In the genomic region with DNA sequence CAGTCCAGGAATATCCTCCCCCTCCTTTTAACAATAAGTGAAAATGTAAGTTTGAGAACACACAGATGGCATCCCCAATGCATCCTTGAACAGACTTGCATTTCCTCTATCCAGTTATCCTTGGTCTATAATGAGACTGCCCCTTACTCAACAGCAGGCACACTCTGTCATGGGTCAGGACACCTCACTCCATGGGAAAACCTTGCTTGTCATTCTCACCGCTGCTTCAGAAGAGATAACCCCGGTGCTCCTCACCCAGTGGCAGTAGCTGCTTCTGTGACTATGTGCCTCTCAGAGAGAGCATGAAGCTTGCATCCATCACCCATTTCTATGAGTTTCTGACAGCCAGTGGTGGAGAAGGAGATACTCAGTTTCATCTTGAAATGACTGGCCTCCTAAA, we compare ENCODE assay signal across 25 mouse cellular contexts. TPM values are rescaled to one million over a fixed set of nuclear protein-coding genes. Genes with fewer than 3 reads are reported as not detected.
"Had no signal": no experiment of that assay in that cellular context is flagged by ENCODE, and none has a peak within 500 bp of the region (broad histone marks: within the 10 kb centered on the region; RNA-seq: fewer than 3 reads in every experiment).

No protein-coding gene starts in this region.

- H3K4me3 ChIP-seq: embryonic facial prominence, embryonic 10.5 days; embryonic facial prominence, embryonic 12.5 days; embryonic facial prominence, embryonic 13.5 days; embryonic facial prominence, embryonic 15.5 days; erythroblast, embryonic 14.5 days; forebrain, embryonic 10.5 days; forebrain, embryonic 12.5 days; forebrain, embryonic 13.5 days; forebrain, embryonic 15.5 days; gastrocnemius, adult 2 months; heart, adult 2 months had no signal

- H3K36me3 ChIP-seq: embryonic facial prominence, embryonic 10.5 days; embryonic facial prominence, embryonic 12.5 days; embryonic facial prominence, embryonic 13.5 days; embryonic facial prominence, embryonic 15.5 days; forebrain, embryonic 10.5 days had no signal

- DNase-seq: cerebellum, adult 2 months; cerebellum, adult 8-10 months; cerebellum, adult 9-10 months; cerebellum, adult 9-11 months; cerebellum, postnatal 10 days; cerebellum, postnatal 14 days; cerebellum, postnatal 25 days; cerebellum, postnatal 36 days; embryo, embryonic 11 days; forebrain, postnatal 0 days; gastrocnemius, adult 2 months; gastrocnemius, postnatal 10 days; gastrocnemius, postnatal 14 days; gastrocnemius, postnatal 25 days; gastrocnemius, postnatal 36 days; heart, adult 2 months had no signal

- H3K4me1 ChIP-seq: embryonic facial prominence, embryonic 10.5 days; embryonic facial prominence, embryonic 12.5 days; embryonic facial prominence, embryonic 13.5 days; embryonic facial prominence, embryonic 15.5 days; forebrain, embryonic 10.5 days; forebrain, embryonic 12.5 days; forebrain, embryonic 13.5 days; forebrain, embryonic 15.5 days had no signal

- H3K27ac ChIP-seq: embryonic facial prominence, embryonic 10.5 days; embryonic facial prominence, embryonic 12.5 days; embryonic facial prominence, embryonic 13.5 days; embryonic facial prominence, embryonic 15.5 days; forebrain, embryonic 10.5 days; forebrain, embryonic 12.5 days; forebrain, embryonic 13.5 days; forebrain, embryonic 15.5 days; gastrocnemius, adult 2 months; heart, adult 2 months had no signal

- H3K9me3 ChIP-seq: embryonic facial prominence, embryonic 10.5 days; embryonic facial prominence, embryonic 12.5 days; embryonic facial prominence, embryonic 13.5 days; embryonic facial prominence, embryonic 15.5 days; forebrain, embryonic 10.5 days; forebrain, embryonic 12.5 days; forebrain, embryonic 13.5 days; forebrain, embryonic 15.5 days had no signal

- H3K27me3 ChIP-seq: embryonic facial prominence, embryonic 12.5 days; embryonic facial prominence, embryonic 13.5 days; embryonic facial prominence, embryonic 15.5 days; forebrain, embryonic 12.5 days; forebrain, embryonic 13.5 days; forebrain, embryonic 15.5 days had no signal

RNA-seq across cellular contexts. Expression of gene Lrp11, which starts 16.8 kb away (rescaled TPM):
- polyA plus RNA-seq: erythroblast, embryonic 14.5 days had no signal
